Mouse (Mus musculus): Measurements from ENCODE around the gene Tmeff1. TPM values are rescaled to one million over a fixed set of nuclear protein-coding genes. Genes with fewer than 3 reads are reported as not detected.

The Tmeff1 gene
- polyA plus RNA-seq, 1 experiment from 2014 or later, result 10.2 TPM

DNA sequence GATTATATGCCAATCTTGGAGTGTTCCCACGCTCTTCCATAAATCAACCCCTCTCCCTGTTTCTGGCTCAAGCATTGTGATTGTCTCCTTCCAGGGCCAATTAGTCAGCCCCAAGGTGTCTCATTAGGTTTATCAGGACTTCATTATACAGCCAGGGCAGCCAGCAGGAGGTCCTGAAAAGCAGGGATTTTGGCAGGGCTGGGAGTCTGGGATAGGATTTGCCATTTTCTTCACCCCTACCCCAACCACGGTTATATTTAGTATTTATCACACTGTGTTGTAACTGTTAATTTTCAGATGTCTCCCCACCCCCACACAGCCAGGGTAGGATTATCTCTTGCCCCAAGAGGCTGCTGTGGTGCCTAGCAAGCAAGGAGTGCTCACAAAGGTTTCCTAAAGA, 3.8 kb upstream of the Tmeff1 start:
- Histone ChIP-seq H3K36me3 (ENCODE audit: control insufficient read depth, insufficient read depth) (no peaks in the 10 kb centered on the region), H3K27me3 (replicated peaks; ENCODE audit: control insufficient read depth, insufficient read depth, low read length) (no peaks in the 10 kb centered on the region), H3K4me1 (replicated peaks; ENCODE audit: control insufficient read depth, insufficient read depth, low read length) (no peaks in the 10 kb centered on the region), H3K4me2 (replicated peaks; ENCODE audit: low read depth) (no peak overlapping the region), H3K9ac (ENCODE audit: low read depth, low read length) (no peak overlapping the region), H3K4me3 (ENCODE audit: low read depth, low read length) (no peak overlapping the region), H3K9me3 (ENCODE audit: control insufficient read depth) (no peaks in the 10 kb centered on the region), H3K27ac (ENCODE audit: low read depth, low read length) (no peak overlapping the region)
- TF ChIP-seq CTCF (IDR thresholded peaks at IDR 0.05; ENCODE audit: low read depth), result no peak
- WGBS, result 56% methylated on average over 2 of the region's 2 CpGs
- ATAC-seq, result no peak

- no peaks in the 10 kb centered on the region for H3K9me3 ChIP-seq (ENCODE audit: control insufficient read depth)
- no peaks in the 10 kb centered on the region for H3K27me3 ChIP-seq (replicated peaks; ENCODE audit: control insufficient read depth, insufficient read depth, low read length)
- no peaks in the 10 kb centered on the region for H3K4me1 ChIP-seq (replicated peaks; ENCODE audit: control insufficient read depth, insufficient read depth, low read length)
- 87% methylated on average over 2 of the region's 3 CpGs for WGBS
- no peak for TF ChIP-seq CTCF (IDR thresholded peaks at IDR 0.05; ENCODE audit: low read depth)
- H3K4me3 ChIP-seq (ENCODE audit: low read depth, low read length), result no peak overlapping the region
- no peak overlapping the region for H3K4me2 ChIP-seq (replicated peaks; ENCODE audit: low read depth)
- no peaks in the 10 kb centered on the region for H3K36me3 ChIP-seq (ENCODE audit: control insufficient read depth, insufficient read depth)
- ATAC-seq, result no peak
- H3K27ac ChIP-seq (ENCODE audit: low read depth, low read length), result no peak overlapping the region
- H3K9ac ChIP-seq (ENCODE audit: low read depth, low read length), result no peak overlapping the region
Observed at GRCm38 (mm10) chr4:48581993-48582392, 3.0 kb upstream of the Tmeff1 start.

DNA sequence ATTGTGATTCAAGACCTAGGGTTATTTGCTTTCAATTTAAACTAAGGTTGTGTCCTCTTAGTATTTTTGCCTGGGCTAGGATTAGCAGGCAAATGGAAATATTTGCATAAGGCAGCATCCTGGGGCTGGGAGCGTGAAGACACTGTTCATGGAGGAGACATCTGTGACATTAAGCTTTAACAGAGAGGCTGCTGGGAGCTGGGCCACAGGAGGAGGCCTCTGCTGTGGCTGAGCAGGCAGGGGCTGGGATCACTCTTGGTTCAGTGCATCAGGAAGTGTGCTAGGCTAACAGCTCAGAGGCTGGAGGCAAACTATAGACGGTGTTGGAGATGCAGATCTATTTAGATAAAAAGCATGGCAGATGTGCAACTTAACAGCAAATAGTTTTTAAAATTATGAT, 2.0 kb upstream of the Tmeff1 start:
- no peak for ATAC-seq
- H3K4me1 ChIP-seq (replicated peaks; ENCODE audit: control insufficient read depth, insufficient read depth, low read length), result no peaks in the 10 kb centered on the region
- H3K9me3 ChIP-seq (ENCODE audit: control insufficient read depth), result no peaks in the 10 kb centered on the region
- no peak overlapping the region for H3K4me2 ChIP-seq (replicated peaks; ENCODE audit: low read depth)
- no peaks in the 10 kb centered on the region for H3K36me3 ChIP-seq (ENCODE audit: control insufficient read depth, insufficient read depth)
- no peak overlapping the region for H3K4me3 ChIP-seq (ENCODE audit: low read depth, low read length)
- 80% methylated on average over 2 of the region's 2 CpGs for whole genome bisulfite sequencing
- no peaks in the 10 kb centered on the region for H3K27me3 ChIP-seq (replicated peaks; ENCODE audit: control insufficient read depth, insufficient read depth, low read length)
- no peak overlapping the region for H3K9ac ChIP-seq (ENCODE audit: low read depth, low read length)
- TF ChIP-seq CTCF (IDR thresholded peaks at IDR 0.05; ENCODE audit: low read depth), result no peak
- no peak overlapping the region for H3K27ac ChIP-seq (ENCODE audit: low read depth, low read length)

DNA sequence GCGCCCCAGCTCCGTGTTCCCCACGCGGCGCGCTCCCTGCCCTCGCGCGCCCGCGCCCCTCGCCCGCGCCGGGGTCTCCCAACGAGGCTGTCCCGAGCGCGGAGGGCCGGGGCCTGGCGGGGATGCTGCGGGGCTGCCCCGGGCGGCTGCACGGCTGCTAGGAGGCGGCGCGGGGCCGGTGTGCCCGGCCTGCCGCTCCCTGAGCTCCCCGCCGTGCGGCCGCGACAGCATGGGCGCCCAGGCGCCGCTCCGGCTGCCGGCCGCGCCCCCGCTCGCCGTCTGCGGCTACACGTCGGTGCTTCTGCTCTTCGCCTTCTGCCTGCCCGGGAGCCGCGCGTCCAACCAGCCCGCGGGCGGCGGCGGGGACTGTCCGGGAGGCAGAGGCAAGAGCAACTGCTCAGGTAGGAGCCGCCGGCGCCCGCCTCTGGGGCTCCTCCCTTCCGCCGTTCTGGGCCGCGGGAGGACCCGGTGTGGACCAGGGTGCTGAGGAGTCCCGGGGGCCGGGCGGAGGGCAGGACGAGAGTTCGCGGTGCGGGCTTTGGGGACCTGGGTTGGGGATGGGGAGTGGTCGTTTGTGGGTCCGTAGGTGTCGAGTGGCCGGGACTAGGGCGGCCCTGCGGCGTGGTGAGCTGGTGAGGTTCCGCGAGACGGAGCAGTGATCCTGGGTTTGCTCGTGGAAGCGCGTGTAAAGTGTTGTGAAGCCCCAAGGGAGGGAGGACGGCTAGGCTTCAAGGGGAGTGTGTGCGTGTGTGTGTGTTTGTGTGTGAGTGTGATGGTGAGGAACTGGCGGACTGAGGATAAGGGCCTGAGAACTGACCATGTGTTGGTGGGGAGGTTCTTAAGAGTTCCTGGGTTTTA, 496 bp downstream of the Tmeff1 start:
- H3K27ac ChIP-seq (ENCODE audit: low read depth, low read length), result peak overlapping the region; percentile 54
- peak; percentile 81 for ATAC-seq
- no peaks in the 10 kb centered on the region for H3K4me1 ChIP-seq (replicated peaks; ENCODE audit: control insufficient read depth, insufficient read depth, low read length)

DNA sequence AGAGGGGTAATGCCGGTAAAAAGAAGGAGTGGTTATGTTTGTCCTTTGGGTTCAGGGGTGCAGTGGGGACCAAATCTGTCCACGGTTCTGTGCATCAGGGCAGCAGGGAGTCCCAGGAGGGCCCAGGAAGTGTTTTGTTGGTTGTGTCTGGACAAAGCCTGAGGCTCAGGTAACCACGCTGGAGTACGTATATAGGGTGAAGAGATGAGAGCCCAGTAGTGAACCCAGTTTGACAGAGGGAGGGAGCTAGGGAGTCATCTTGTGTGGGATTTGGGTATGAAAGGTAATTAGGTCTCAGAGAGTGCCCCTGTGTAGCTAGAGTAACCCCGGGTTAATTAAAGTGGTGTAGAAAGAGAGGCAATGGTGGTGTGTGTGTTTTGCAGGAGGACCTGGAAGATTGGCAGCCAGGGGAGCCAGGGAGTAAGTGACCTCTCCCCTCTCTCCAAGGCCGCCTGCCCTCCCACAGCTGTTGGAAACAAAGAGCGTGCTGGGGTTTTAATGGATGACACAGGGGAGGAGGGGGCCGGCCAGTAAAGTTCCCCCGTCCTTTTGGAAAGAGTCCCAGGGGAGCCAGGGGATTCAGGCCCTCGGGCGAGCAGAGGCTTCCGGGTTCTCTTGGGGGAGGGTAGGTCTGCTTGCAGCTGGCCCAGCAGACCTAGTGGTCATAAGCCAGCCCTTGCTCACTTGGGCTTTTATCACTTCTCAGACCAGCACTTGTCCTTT, 1.3 kb downstream of the Tmeff1 start:
- ATAC-seq, result peak; percentile 30
- WGBS, result 12% methylated on average over 12 of the region's 12 CpGs
- Histone ChIP-seq H3K4me1 (replicated peaks; ENCODE audit: control insufficient read depth, insufficient read depth, low read length) (no peaks in the 10 kb centered on the region), H3K27ac (ENCODE audit: low read depth, low read length) (no peak overlapping the region), H3K4me2 (replicated peaks; ENCODE audit: low read depth) (peak overlapping the region; percentile 96), H3K36me3 (ENCODE audit: control insufficient read depth, insufficient read depth) (no peaks in the 10 kb centered on the region), H3K27me3 (replicated peaks; ENCODE audit: control insufficient read depth, insufficient read depth, low read length) (no peaks in the 10 kb centered on the region), H3K4me3 (ENCODE audit: low read depth, low read length) (peak overlapping the region; percentile 79), H3K9me3 (ENCODE audit: control insufficient read depth) (no peaks in the 10 kb centered on the region), H3K9ac (ENCODE audit: low read depth, low read length) (peak overlapping the region; percentile 74)
- TF ChIP-seq CTCF (IDR thresholded peaks at IDR 0.05; ENCODE audit: low read depth), result peak; percentile 29; the same call in 1 of the 2 replicates

More for the DNA sequence above, 496 bp downstream of the Tmeff1 start:
- peak overlapping the region; percentile 79 for H3K4me3 ChIP-seq (ENCODE audit: low read depth, low read length)
- no peaks in the 10 kb centered on the region for H3K9me3 ChIP-seq (ENCODE audit: control insufficient read depth)
- H3K36me3 ChIP-seq (ENCODE audit: control insufficient read depth, insufficient read depth), result no peaks in the 10 kb centered on the region
- no peak for TF ChIP-seq CTCF (IDR thresholded peaks at IDR 0.05; ENCODE audit: low read depth)
- peak overlapping the region; percentile 74 for H3K9ac ChIP-seq (ENCODE audit: low read depth, low read length)
- peak overlapping the region; percentile 96 for H3K4me2 ChIP-seq (replicated peaks; ENCODE audit: low read depth)
- under 1% methylated on average over 80 of the region's 92 CpGs for WGBS
- H3K27me3 ChIP-seq (replicated peaks; ENCODE audit: control insufficient read depth, insufficient read depth, low read length), result no peaks in the 10 kb centered on the region

DNA sequence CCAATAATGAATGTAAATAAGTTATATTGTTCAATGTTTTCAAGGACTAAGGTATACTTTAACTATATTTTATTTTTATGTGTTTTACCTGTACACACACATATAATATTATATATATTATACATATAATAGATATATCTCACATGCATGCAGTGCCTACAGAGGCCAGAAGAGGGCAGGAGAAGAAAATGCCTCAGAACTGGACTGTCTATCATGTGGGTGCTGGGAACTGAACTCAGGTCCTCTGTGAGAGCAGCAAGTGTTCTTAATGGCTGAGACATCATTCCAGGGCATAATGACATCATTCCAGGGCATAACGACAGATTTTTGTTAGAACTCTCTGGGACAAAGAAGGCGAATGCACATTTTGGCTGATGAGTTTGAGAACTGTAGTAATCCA, 2.6 kb downstream of the Tmeff1 start:
- no peak overlapping the region for H3K27ac ChIP-seq (ENCODE audit: low read depth, low read length)
- 93% methylated on average over 2 of the region's 2 CpGs for WGBS

More for the DNA sequence above, 2.6 kb downstream of the Tmeff1 start:
- H3K9me3 ChIP-seq (ENCODE audit: control insufficient read depth), result no peaks in the 10 kb centered on the region
- peak; percentile 50 for TF ChIP-seq CTCF (IDR thresholded peaks at IDR 0.05; ENCODE audit: low read depth)
- no peaks in the 10 kb centered on the region for H3K4me1 ChIP-seq (replicated peaks; ENCODE audit: control insufficient read depth, insufficient read depth, low read length)
- no peak for ATAC-seq
- no peak overlapping the region for H3K4me3 ChIP-seq (ENCODE audit: low read depth, low read length)
- no peaks in the 10 kb centered on the region for H3K36me3 ChIP-seq (ENCODE audit: control insufficient read depth, insufficient read depth)
- H3K27me3 ChIP-seq (replicated peaks; ENCODE audit: control insufficient read depth, insufficient read depth, low read length), result no peaks in the 10 kb centered on the region
- no peak overlapping the region for H3K4me2 ChIP-seq (replicated peaks; ENCODE audit: low read depth)
- no peak overlapping the region for H3K9ac ChIP-seq (ENCODE audit: low read depth, low read length)
